Mouse (Mus musculus): Measurements from ENCODE around the gene Gm3667. TPM values are rescaled to one million over a fixed set of nuclear protein-coding genes. Genes with fewer than 3 reads are reported as not detected.
"Not testable (repeated sequence)": the region's sequence is repeated elsewhere in the genome, so short reads cannot be mapped to it uniquely, and the experiment has no call there.

The Gm3667 gene
- polyA plus RNA-seq (2016; fragmentation: Nextera tagmentation; extraction: Ambion mirVana) = 2.4 and 2.9 TPM in 2 replicates

GRCm38 (mm10) chr14:6889521-6890012 is at the start of gene Gm3667:
Gm3667 (minus strand) TSS chr14:6889962.
- not testable (repeated sequence) for H3K27ac ChIP-seq; H3K4me1 ChIP-seq; H3K36me3 ChIP-seq (replicated peaks); ATAC-seq (ENCODE audit: low FRiP score); H3K9me3 ChIP-seq; H3K27me3 ChIP-seq
- peak within 1 kb of the TSS; percentile 57 for H3K4me2 ChIP-seq
- peak within 1 kb of the TSS; percentile 47 for H3K4me3 ChIP-seq (replicated peaks)
- 0% methylated on average over 10 of the region's 43 CpGs for WGBS
- H3K9ac ChIP-seq = peak within 1 kb of the TSS; percentile 49

DNA sequence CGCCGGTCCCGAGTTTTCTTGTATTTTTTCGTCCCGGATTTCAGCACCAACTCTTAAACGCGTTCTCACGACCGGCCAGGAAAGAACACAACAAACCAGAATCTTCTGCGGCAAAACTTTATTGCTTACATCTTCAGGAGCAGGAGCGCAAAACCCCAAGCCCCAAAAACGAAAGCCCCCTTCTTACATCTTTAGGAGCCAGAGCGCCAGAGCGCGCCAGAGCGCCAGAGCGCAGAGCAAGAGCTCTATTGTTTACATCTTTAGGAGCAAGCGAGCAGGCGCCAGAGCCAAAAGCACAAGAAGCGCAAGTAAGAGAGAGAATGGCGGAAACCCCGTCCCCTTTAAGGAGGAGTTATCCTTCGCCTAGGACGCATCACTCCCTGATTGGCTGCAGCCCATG is 10.1 kb upstream of the Gm3667 start:
- H3K9me3 ChIP-seq; ATAC-seq (ENCODE audit: low FRiP score); H3K9ac ChIP-seq; H3K27ac ChIP-seq; H3K4me3 ChIP-seq (replicated peaks); H3K4me2 ChIP-seq; H3K36me3 ChIP-seq (replicated peaks); H3K27me3 ChIP-seq; H3K4me1 ChIP-seq: not testable (repeated sequence)
- WGBS = 96% methylated on average over 19 of the region's 24 CpGs

- H3K36me3 ChIP-seq (replicated peaks); H3K27ac ChIP-seq; H3K4me1 ChIP-seq; H3K9me3 ChIP-seq; ATAC-seq (ENCODE audit: low FRiP score); H3K27me3 ChIP-seq; H3K9ac ChIP-seq: not testable (repeated sequence)
- 11% methylated on average over 5 of the region's 5 CpGs for WGBS
- Histone ChIP-seq H3K4me2 (peak overlapping the region; percentile 57), H3K4me3 (replicated peaks) (peak overlapping the region; percentile 47)
These were observed 951 bp downstream of the Gm3667 start for GRCm38 (mm10) chr14:6888811-6889210.

GRCm38 (mm10) chr14:6840211-6840610 is 49.6 kb downstream of the Gm3667 start, which contains the start of gene Gm3642:
Gm3642 (minus strand) TSS chr14:6840311.
- not testable (repeated sequence) for ATAC-seq (ENCODE audit: low FRiP score); H3K36me3 ChIP-seq (replicated peaks); H3K27me3 ChIP-seq; H3K4me1 ChIP-seq; H3K9ac ChIP-seq; H3K4me2 ChIP-seq; H3K4me3 ChIP-seq (replicated peaks); H3K27ac ChIP-seq; H3K9me3 ChIP-seq
- WGBS = no CpG with 5 or more reads among the region's 3 CpGs

- not testable (repeated sequence) for H3K4me2 ChIP-seq; H3K27me3 ChIP-seq; H3K27ac ChIP-seq; H3K9me3 ChIP-seq; H3K4me3 ChIP-seq (replicated peaks); H3K36me3 ChIP-seq (replicated peaks); H3K4me1 ChIP-seq; ATAC-seq (ENCODE audit: low FRiP score); H3K9ac ChIP-seq
- WGBS = 89% methylated on average over 3 of the region's 3 CpGs
These were observed 66.5 kb downstream of the Gm3667 start for GRCm38 (mm10) chr14:6823297-6823696.

Other genes starting within 250 kb of the Gm3667 start
- not detected in 2 replicates for gene Gm10251, start 205.8 kb downstream of the Gm3667 start, polyA plus RNA-seq (2016; fragmentation: Nextera tagmentation; extraction: Ambion mirVana)
- 0.31 TPM in 1 of 2 replicates, not detected in the other for gene Gm8050, start 169.7 kb downstream of the Gm3667 start, polyA plus RNA-seq (2016; fragmentation: Nextera tagmentation; extraction: Ambion mirVana)
- gene Gm3636, start 147.6 kb downstream of the Gm3667 start, polyA plus RNA-seq (2016; fragmentation: Nextera tagmentation; extraction: Ambion mirVana) = 7.9 and 8.9 TPM in 2 replicates
- gene Gm8362, start 115.6 kb downstream of the Gm3667 start, polyA plus RNA-seq (2016; fragmentation: Nextera tagmentation; extraction: Ambion mirVana) = not detected in 2 replicates
- not detected in 2 replicates for gene Gm3642, start 49.7 kb downstream of the Gm3667 start, polyA plus RNA-seq (2016; fragmentation: Nextera tagmentation; extraction: Ambion mirVana)
- gene Gm6356, start 83.9 kb upstream of the Gm3667 start, polyA plus RNA-seq (2016; fragmentation: Nextera tagmentation; extraction: Ambion mirVana) = not detected in 2 replicates
- gene Gm10406, start 137.5 kb upstream of the Gm3667 start, polyA plus RNA-seq (2016; fragmentation: Nextera tagmentation; extraction: Ambion mirVana) = 1.5 and 1.7 TPM in 2 replicates
- gene Gm3685, start 155.0 kb upstream of the Gm3667 start, polyA plus RNA-seq (2016; fragmentation: Nextera tagmentation; extraction: Ambion mirVana) = 0.23 TPM in 1 of 2 replicates, not detected in the other
- gene Gm3696, start 210.7 kb upstream of the Gm3667 start, polyA plus RNA-seq (2016; fragmentation: Nextera tagmentation; extraction: Ambion mirVana) = 2.6 and 2.8 TPM in 2 replicates
- gene Gm6676, start 235.4 kb upstream of the Gm3667 start, polyA plus RNA-seq (2016; fragmentation: Nextera tagmentation; extraction: Ambion mirVana) = not detected in 2 replicates

Measured in forebrain, embryonic 12.5 days (tissue).